Mouse (Mus musculus): ENCODE results near the gene Cdhr2. TPM values are rescaled to one million over a fixed set of nuclear protein-coding genes. Genes with fewer than 3 reads are reported as not detected.

The Cdhr2 gene
- not detected in 2 replicates for polyA plus RNA-seq (2015; fragmentation: Nextera tagmentation; extraction: Ambion mirVana)

DNA sequence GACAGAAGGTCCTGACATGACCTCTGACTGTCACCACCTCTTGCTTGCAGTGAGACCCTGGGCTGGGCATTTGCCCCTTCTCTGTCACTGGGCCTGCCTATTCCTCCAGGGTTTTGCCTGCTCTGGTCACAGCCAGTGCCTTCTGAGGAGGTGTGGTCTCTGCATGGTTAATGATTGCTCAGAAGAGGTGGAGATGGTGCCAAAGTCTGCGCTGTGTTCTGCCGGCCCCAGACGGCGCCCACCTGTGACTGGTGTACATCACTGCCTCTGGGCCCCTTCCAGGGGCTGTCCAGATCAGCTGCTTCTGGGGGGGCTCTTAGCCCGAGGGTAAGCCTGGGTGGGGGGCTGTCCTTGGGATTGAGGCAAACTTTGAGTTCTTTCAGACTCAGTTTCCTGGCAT, at the start of gene Cdhr2:
Cdhr2 (plus strand) TSS at position 219 of the 400 bp plus-strand sequence.
- no peak within 1 kb of the TSS for H3K4me3 ChIP-seq (ENCODE audit: low read depth, low read length)
- DNase-seq (ENCODE audit: low spot score) (no peak), ATAC-seq (no peak; the same call in 1 of the 2 replicates)
- no peak within 1 kb of the TSS for H3K4me2 ChIP-seq (replicated peaks; ENCODE audit: low read depth, low read length)
- H3K27me3 ChIP-seq (replicated peaks; ENCODE audit: insufficient read depth, low read length) = no peaks in the 10 kb centered on the region
- 52% methylated on average over 5 of the region's 5 CpGs for WGBS
- no peak within 1 kb of the TSS for H3K27ac ChIP-seq (ENCODE audit: low read length)
- no peak for TF ChIP-seq EP300 (IDR thresholded peaks at IDR 0.05)
- TF ChIP-seq CTCF (IDR thresholded peaks at IDR 0.05) = no peak
- H3K36me3 ChIP-seq (ENCODE audit: insufficient read depth, low read length) = no peaks in the 10 kb centered on the region
- no peaks in the 10 kb centered on the region for H3K4me1 ChIP-seq (ENCODE audit: insufficient read depth, low read depth, low read length)
- no peaks in the 10 kb centered on the region for H3K9me3 ChIP-seq (ENCODE audit: low read length)
- H3K9ac ChIP-seq (replicated peaks; ENCODE audit: low read depth) = no peak within 1 kb of the TSS

DNA sequence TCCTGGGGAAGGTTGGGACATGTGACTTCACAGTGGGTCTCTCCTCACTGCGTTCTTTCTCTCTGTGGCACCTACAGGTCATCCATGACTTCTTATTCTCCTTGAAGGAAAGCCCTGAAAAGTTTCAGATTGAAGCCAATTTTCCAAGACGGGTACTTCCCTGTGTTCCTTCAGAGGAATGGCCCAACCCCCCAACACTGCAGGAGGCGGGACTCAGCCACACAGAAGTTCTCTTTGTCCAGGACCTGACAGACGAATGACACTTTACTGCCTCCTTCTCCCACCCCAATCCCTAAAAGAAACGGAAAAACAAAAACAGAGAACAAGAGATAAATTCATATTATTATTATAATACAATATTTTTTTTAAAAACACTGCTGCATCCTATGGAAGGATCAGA, 40.4 kb upstream of the Cdhr2 start:
- Histone ChIP-seq H3K36me3 (ENCODE audit: insufficient read depth, low read length) (peaks cover 33% of the 10 kb centered on the region; the same call in 1 of the 2 replicates), H3K4me3 (ENCODE audit: low read depth, low read length) (no peak overlapping the region), H3K9me3 (ENCODE audit: low read length) (no peaks in the 10 kb centered on the region), H3K9ac (replicated peaks; ENCODE audit: low read depth) (no peak overlapping the region), H3K4me1 (ENCODE audit: insufficient read depth, low read depth, low read length) (no peaks in the 10 kb centered on the region), H3K4me2 (replicated peaks; ENCODE audit: low read depth, low read length) (no peak overlapping the region), H3K27me3 (replicated peaks; ENCODE audit: insufficient read depth, low read length) (no peaks in the 10 kb centered on the region), H3K27ac (ENCODE audit: low read length) (no peak overlapping the region)
- ATAC-seq (no peak), DNase-seq (ENCODE audit: low spot score) (no peak)
- 51% methylated on average over 5 of the region's 5 CpGs for WGBS
- TF ChIP-seq EP300 (IDR thresholded peaks at IDR 0.05) = no peak
- no peak for TF ChIP-seq CTCF (IDR thresholded peaks at IDR 0.05)

DNA sequence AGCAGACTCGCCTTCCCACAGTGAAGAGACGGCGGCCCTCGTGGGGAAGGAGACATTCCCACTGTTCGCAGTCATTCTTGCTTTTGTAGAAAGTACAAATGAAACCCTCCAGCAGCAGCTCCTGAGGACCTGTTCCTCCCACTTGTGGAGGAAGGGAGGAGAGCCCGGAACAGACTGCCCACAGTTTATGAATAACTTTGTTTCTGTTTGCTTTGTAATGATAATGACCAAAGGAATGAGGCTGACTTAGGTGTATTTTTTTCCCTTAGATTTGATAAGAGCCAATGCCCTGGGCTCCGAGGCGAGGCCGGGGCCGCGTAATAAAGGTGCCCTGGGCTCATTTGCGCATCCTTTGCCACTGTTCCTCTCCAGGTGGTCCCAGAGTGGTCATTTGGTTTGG, 39.9 kb upstream of the Cdhr2 start:
- Histone ChIP-seq H3K4me1 (ENCODE audit: insufficient read depth, low read depth, low read length) (no peaks in the 10 kb centered on the region), H3K9me3 (ENCODE audit: low read length) (no peaks in the 10 kb centered on the region), H3K36me3 (ENCODE audit: insufficient read depth, low read length) (peaks cover 28% of the 10 kb centered on the region; the same call in 1 of the 2 replicates), H3K4me3 (ENCODE audit: low read depth, low read length) (no peak overlapping the region), H3K27ac (ENCODE audit: low read length) (no peak overlapping the region), H3K27me3 (replicated peaks; ENCODE audit: insufficient read depth, low read length) (no peaks in the 10 kb centered on the region), H3K9ac (replicated peaks; ENCODE audit: low read depth) (no peak overlapping the region), H3K4me2 (replicated peaks; ENCODE audit: low read depth, low read length) (no peak overlapping the region)
- TF ChIP-seq EP300 (IDR thresholded peaks at IDR 0.05) = no peak
- peak; percentile 30 for DNase-seq (ENCODE audit: low spot score)
- 72% methylated on average over 12 of the region's 12 CpGs for WGBS
- peak; percentile 43; the same call in 1 of the 2 replicates for ATAC-seq

DNA sequence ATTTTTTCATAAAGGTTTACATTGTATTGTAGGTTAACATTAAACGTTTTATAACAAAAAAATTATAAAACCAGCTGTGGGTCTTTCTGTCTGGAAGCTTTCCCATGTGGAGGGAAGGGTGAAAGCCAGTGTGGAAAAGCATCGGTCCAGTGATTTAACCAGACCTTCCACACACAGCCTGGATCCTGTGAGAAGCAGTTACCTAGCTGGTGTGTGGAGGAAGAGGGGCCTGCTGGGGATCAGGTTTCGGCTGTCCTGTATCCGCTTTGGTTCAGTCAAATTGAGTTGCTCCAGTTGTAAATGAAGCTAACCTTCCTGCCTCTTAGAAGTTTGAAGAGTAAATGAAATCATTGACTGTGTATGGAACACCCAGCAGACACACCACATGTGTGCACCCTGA, 37.3 kb upstream of the Cdhr2 start:
- Histone ChIP-seq H3K27ac (ENCODE audit: low read length) (no peak overlapping the region), H3K27me3 (replicated peaks; ENCODE audit: insufficient read depth, low read length) (no peaks in the 10 kb centered on the region), H3K9me3 (ENCODE audit: low read length) (no peaks in the 10 kb centered on the region), H3K9ac (replicated peaks; ENCODE audit: low read depth) (no peak overlapping the region), H3K36me3 (ENCODE audit: insufficient read depth, low read length) (peaks cover 18% of the 10 kb centered on the region; the same call in 1 of the 2 replicates), H3K4me1 (ENCODE audit: insufficient read depth, low read depth, low read length) (no peaks in the 10 kb centered on the region), H3K4me2 (replicated peaks; ENCODE audit: low read depth, low read length) (no peak overlapping the region), H3K4me3 (ENCODE audit: low read depth, low read length) (no peak overlapping the region)
- 80% methylated on average over 4 of the region's 4 CpGs for WGBS
- TF ChIP-seq CTCF (IDR thresholded peaks at IDR 0.05) (no peak), EP300 (IDR thresholded peaks at IDR 0.05) (no peak)
- DNase-seq (ENCODE audit: low spot score) (no peak), ATAC-seq (no peak)

DNA sequence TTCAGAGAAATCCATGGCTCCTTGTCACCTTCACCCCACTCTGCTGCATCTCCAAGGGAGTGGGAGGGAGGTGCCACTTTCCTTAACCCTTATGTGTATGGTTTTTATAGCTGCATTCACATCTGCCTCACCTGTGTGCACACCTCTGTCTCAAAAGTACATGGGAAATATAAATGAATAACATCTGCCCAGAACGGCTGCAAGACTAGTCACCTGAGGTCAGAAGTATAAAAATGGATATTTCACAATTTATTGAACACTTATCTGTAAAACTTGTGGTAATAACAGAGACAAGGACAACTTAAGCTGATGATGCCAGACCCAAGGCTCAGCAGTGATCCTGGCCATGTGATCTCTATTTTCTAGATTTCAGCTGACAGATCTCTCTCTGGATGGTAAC, 36.8 kb upstream of the Cdhr2 start:
- H3K4me2 ChIP-seq (replicated peaks; ENCODE audit: low read depth, low read length) = no peak overlapping the region
- peaks cover 18% of the 10 kb centered on the region; the same call in 1 of the 2 replicates for H3K36me3 ChIP-seq (ENCODE audit: insufficient read depth, low read length)
- no peak overlapping the region for H3K27ac ChIP-seq (ENCODE audit: low read length)
- no peak for TF ChIP-seq EP300 (IDR thresholded peaks at IDR 0.05)
- TF ChIP-seq CTCF (IDR thresholded peaks at IDR 0.05) = no peak
- no peak overlapping the region for H3K4me3 ChIP-seq (ENCODE audit: low read depth, low read length)
- no peak for DNase-seq (ENCODE audit: low spot score)
- 97% methylated on average over 1 of the region's 1 CpGs for WGBS
- ATAC-seq = no peak
- H3K4me1 ChIP-seq (ENCODE audit: insufficient read depth, low read depth, low read length) = no peaks in the 10 kb centered on the region
- no peaks in the 10 kb centered on the region for H3K27me3 ChIP-seq (replicated peaks; ENCODE audit: insufficient read depth, low read length)
- no peak overlapping the region for H3K9ac ChIP-seq (replicated peaks; ENCODE audit: low read depth)
- H3K9me3 ChIP-seq (ENCODE audit: low read length) = no peaks in the 10 kb centered on the region

DNA sequence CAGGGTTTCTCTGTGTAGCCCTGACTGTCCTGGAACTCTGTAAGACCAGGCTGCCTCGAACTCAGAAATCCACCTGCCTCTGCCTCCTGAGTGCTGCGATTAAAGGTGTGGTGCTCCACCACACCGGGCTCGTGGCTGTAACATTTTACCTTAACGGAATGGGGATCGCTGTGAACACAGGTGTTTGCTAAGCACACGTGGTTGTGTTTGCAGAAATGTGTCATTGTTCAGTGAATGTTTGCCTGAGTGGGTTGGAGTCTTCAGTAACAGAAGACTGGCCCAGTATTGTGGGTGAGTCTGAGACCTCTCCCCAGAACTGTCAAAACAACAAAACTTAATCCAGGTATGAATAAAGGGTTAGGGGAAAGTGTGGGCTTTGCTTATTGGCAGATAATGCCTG, 36.2 kb upstream of the Cdhr2 start:
- TF ChIP-seq CTCF (IDR thresholded peaks at IDR 0.05) = no peak
- no peak for TF ChIP-seq EP300 (IDR thresholded peaks at IDR 0.05)
- DNase-seq (ENCODE audit: low spot score) = no peak
- H3K27ac ChIP-seq (ENCODE audit: low read length) = no peak overlapping the region
- peaks cover 18% of the 10 kb centered on the region; the same call in 1 of the 2 replicates for H3K36me3 ChIP-seq (ENCODE audit: insufficient read depth, low read length)
- H3K9ac ChIP-seq (replicated peaks; ENCODE audit: low read depth) = no peak overlapping the region
- H3K4me3 ChIP-seq (ENCODE audit: low read depth, low read length) = no peak overlapping the region
- no peaks in the 10 kb centered on the region for H3K4me1 ChIP-seq (ENCODE audit: insufficient read depth, low read depth, low read length)
- no peak overlapping the region for H3K4me2 ChIP-seq (replicated peaks; ENCODE audit: low read depth, low read length)
- ATAC-seq = no peak
- no peaks in the 10 kb centered on the region for H3K27me3 ChIP-seq (replicated peaks; ENCODE audit: insufficient read depth, low read length)
- WGBS = 67% methylated on average over 7 of the region's 7 CpGs
- no peaks in the 10 kb centered on the region for H3K9me3 ChIP-seq (ENCODE audit: low read length)

DNA sequence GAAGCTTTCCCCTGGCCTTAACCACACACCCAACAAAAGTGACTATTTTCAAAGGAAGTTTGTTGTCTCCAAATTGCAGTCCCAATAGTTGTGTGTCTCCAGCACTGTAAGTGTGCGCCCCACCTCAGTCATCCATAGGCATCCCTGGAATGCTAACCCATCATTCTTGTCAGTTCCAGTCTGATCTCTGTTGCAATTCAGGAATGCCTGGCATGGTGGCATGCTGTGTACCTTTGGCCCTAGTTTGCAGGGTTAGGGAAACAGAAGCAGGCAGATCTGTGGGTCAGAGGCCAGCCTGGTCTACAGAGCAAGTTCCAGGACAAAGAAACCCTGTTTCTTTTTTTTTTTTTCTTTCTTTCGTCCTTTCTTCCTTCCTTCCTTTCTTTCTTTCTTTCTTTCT, 30.8 kb upstream of the Cdhr2 start:
- no peaks in the 10 kb centered on the region for H3K4me1 ChIP-seq (ENCODE audit: insufficient read depth, low read depth, low read length)
- no peak overlapping the region for H3K9ac ChIP-seq (replicated peaks; ENCODE audit: low read depth)
- WGBS = 58% methylated on average over 2 of the region's 2 CpGs
- H3K4me2 ChIP-seq (replicated peaks; ENCODE audit: low read depth, low read length) = no peak overlapping the region
- no peaks in the 10 kb centered on the region for H3K36me3 ChIP-seq (ENCODE audit: insufficient read depth, low read length)
- H3K27ac ChIP-seq (ENCODE audit: low read length) = no peak overlapping the region
- ATAC-seq (no peak), DNase-seq (ENCODE audit: low spot score) (no peak)
- no peaks in the 10 kb centered on the region for H3K27me3 ChIP-seq (replicated peaks; ENCODE audit: insufficient read depth, low read length)
- H3K4me3 ChIP-seq (ENCODE audit: low read depth, low read length) = no peak overlapping the region
- no peaks in the 10 kb centered on the region for H3K9me3 ChIP-seq (ENCODE audit: low read length)
- no peak for TF ChIP-seq EP300 (IDR thresholded peaks at IDR 0.05)
- TF ChIP-seq CTCF (IDR thresholded peaks at IDR 0.05) = no peak

Data from lung, postnatal 0 days (tissue).